Mouse (Mus musculus): ENCODE data around the gene Fasl.

GRCm38 (mm10) chr1:161781594-161781993 lies 6.7 kb downstream of the Fasl start:
- TF ChIP-seq EP300 (IDR thresholded peaks at IDR 0.05; ENCODE audit: low read depth) = no peak
- TF ChIP-seq CTCF (IDR thresholded peaks at IDR 0.05; ENCODE audit: low read depth) = no peak

Measured in heart, postnatal 0 days (tissue).